Mouse (Mus musculus) hindbrain, embryonic 12.5 days (tissue): ENCODE measurements around the gene Lypla2. TPM values are rescaled to one million over a fixed set of nuclear protein-coding genes. Genes with fewer than 3 reads are reported as not detected.
"Not testable (repeated sequence)": the region's sequence is repeated elsewhere in the genome, so short reads cannot be mapped to it uniquely, and the experiment has no call there.

Experiments
- ATAC-seq: fragments of 200-750 bp; cut with Nextera tagmentation; 2 replicates; pipeline ENCODE4 v1.8.0; 2017; ENCODE audit warnings: moderate TSS enrichment; ENCODE audit not compliant: low FRiP score
- H3K27ac ChIP-seq: fragments of 300-500 bp; sonication (generic); 2 replicates; pipeline ENCODE4 v1.5.1; 2016; ENCODE audit warnings: mild to moderate bottlenecking
- H3K27me3 ChIP-seq: fragments of 300-500 bp; sonication (generic); 2 replicates; pipeline ENCODE4 v1.6.1; 2016; ENCODE audit warnings: mild to moderate bottlenecking
- H3K36me3 ChIP-seq: fragments of 300-500 bp; sonication (generic); 2 replicates; pipeline ENCODE4 v1.6.1; 2016; ENCODE audit warnings: mild to moderate bottlenecking
- H3K4me1 ChIP-seq: fragments of 300-500 bp; sonication (generic); 2 replicates; pipeline ENCODE4 v1.6.1; 2016
- H3K4me2 ChIP-seq: fragments of 300-500 bp; sonication (generic); replicated peaks from 2 replicates; pipeline ENCODE4 v1.6.1; 2016; ENCODE audit warnings: mild to moderate bottlenecking
- H3K4me3 ChIP-seq: fragments of 300-500 bp; sonication (generic); 2 replicates; pipeline ENCODE4 v1.5.1; 2016; ENCODE audit warnings: mild to moderate bottlenecking
- H3K9ac ChIP-seq: fragments of 300-500 bp; sonication (generic); 2 replicates; pipeline ENCODE4 v1.6.1; 2016; ENCODE audit warnings: mild to moderate bottlenecking, moderate library complexity
- H3K9me3 ChIP-seq: fragments of 300-500 bp; sonication (generic); replicated peaks from 2 replicates; pipeline ENCODE4 v1.6.1; 2016; ENCODE audit warnings: mild to moderate bottlenecking
- WGBS: fragments of 180-500 bp; shearing (Covaris S2); methylation state at CpG from one replicate; pipeline ENCODE4 v1.1.7; 2016; 5-methylcytosine and 5-hydroxymethylcytosine counted together
- polyA plus RNA-seq: library from polyadenylated mRNA; unstranded; fragments of >200 nt; fragmentation: Nextera tagmentation; extraction: Ambion mirVana; gene quantifications from 2 replicates; pipeline ENCODE4 v1.2.1, GENCODE M21; 2016

The Lypla2 gene
- polyA plus RNA-seq, 1 experiment from 2014 or later: 167 TPM

GRCm38 (mm10) chr4:135942193-135942592 is 30.2 kb downstream of the Lypla2 start:
- 92% methylated on average over 6 of the region's 6 CpGs for WGBS
- no peaks in the 10 kb centered on the region; the same call in 1 of the 2 replicates for H3K9me3 ChIP-seq
- no peak overlapping the region for H3K27ac ChIP-seq
- no peak overlapping the region for H3K4me3 ChIP-seq
- peaks cover 19% of the 10 kb centered on the region for H3K36me3 ChIP-seq
- H3K9ac ChIP-seq: no peak overlapping the region
- no peaks in the 10 kb centered on the region for H3K27me3 ChIP-seq
- H3K4me2 ChIP-seq: no peak overlapping the region
- H3K4me1 ChIP-seq: peaks cover 9% of the 10 kb centered on the region
- ATAC-seq: no peak

DNA sequence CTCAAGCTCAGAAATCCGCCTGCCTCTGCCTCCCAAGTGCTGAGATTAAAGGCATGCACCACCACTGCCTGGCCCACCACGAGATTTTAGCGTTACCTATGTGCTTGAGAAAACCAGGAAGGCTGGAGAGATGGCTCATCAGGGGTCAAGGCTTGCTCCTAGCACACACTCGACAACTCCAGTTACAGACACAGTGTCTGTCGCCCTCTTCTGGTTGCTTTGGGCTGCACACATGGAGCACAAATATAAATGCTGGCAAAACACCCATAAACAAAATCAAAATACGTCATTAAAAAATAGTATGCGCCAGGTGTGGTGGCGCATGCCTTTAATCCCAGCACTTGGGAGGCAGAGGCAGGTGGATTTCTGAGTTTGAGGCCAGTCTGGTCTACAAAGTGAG is 31.4 kb downstream of the Lypla2 start:
- not testable (repeated sequence) for H3K4me2 ChIP-seq, H3K9me3 ChIP-seq, H3K4me3 ChIP-seq, H3K27me3 ChIP-seq, H3K4me1 ChIP-seq, ATAC-seq, H3K27ac ChIP-seq, H3K9ac ChIP-seq
- peaks cover 19% of the 10 kb centered on the region for H3K36me3 ChIP-seq
- 83% methylated on average over 8 of the region's 8 CpGs for WGBS

DNA sequence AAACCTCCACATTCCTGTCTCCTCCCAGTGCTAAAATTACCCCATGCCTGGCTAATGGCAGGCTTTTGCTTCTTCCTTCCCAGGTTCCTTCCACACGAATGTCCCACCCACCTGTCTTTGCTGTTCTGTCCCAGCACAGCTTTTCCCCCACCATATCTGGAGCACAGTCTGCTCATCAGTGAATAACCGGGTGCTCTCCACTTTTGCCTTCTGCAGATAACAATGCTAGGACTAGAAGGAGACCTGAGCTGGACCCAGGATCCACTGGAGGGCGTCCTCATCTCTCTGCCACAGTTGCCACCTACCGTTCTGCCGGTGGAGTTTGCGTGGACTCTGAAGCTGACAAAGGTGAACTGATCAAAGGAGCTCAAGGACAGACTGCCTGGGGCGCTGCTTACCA is 33.6 kb downstream of the Lypla2 start:
- Histone ChIP-seq H3K4me3 (no peak overlapping the region), H3K4me2 (no peak overlapping the region), H3K27me3 (no peaks in the 10 kb centered on the region), H3K9me3 (no peaks in the 10 kb centered on the region; the same call in 1 of the 2 replicates), H3K27ac (no peak overlapping the region), H3K4me1 (no peaks in the 10 kb centered on the region), H3K36me3 (peaks cover 19% of the 10 kb centered on the region), H3K9ac (no peak overlapping the region)
- 89% methylated on average over 7 of the region's 7 CpGs for WGBS
- no peak for ATAC-seq

- H3K4me1 ChIP-seq: no peaks in the 10 kb centered on the region
- H3K27ac ChIP-seq: 0 out of 2 replicates have a peak overlapping the region, but pooled peaks have one; percentile 30
- H3K4me3 ChIP-seq: no peak overlapping the region
- WGBS: 72% methylated on average over 5 of the region's 5 CpGs
- peaks cover 24% of the 10 kb centered on the region for H3K36me3 ChIP-seq
- H3K4me2 ChIP-seq: no peak overlapping the region
- no peak overlapping the region for H3K9ac ChIP-seq
- no peaks in the 10 kb centered on the region for H3K9me3 ChIP-seq
- ATAC-seq: no peak
- H3K27me3 ChIP-seq: no peaks in the 10 kb centered on the region
Measured at GRCm38 (mm10) chr4:135935502-135935901, 36.9 kb downstream of the Lypla2 start.

GRCm38 (mm10) chr4:135934708-135935500 is 37.5 kb downstream of the Lypla2 start:
- no peak for ATAC-seq
- 49% methylated on average over 12 of the region's 12 CpGs for WGBS
- H3K4me1 ChIP-seq: no peaks in the 10 kb centered on the region
- H3K9me3 ChIP-seq: no peaks in the 10 kb centered on the region
- H3K27me3 ChIP-seq: no peaks in the 10 kb centered on the region
- no peak overlapping the region for H3K4me2 ChIP-seq
- no peak overlapping the region for H3K9ac ChIP-seq
- H3K36me3 ChIP-seq: peaks cover 24% of the 10 kb centered on the region
- H3K4me3 ChIP-seq: no peak overlapping the region
- H3K27ac ChIP-seq: 0 out of 2 replicates have a peak overlapping the region, but pooled peaks have one; percentile 30

GRCm38 (mm10) chr4:135931832-135932231 is 40.6 kb downstream of the Lypla2 start:
- no peaks in the 10 kb centered on the region for H3K27me3 ChIP-seq
- H3K9ac ChIP-seq: no peak overlapping the region
- H3K9me3 ChIP-seq: no peaks in the 10 kb centered on the region
- H3K36me3 ChIP-seq: peaks cover 17% of the 10 kb centered on the region
- H3K4me2 ChIP-seq: no peak overlapping the region
- 71% methylated on average over 5 of the region's 5 CpGs for WGBS
- H3K27ac ChIP-seq: no peak overlapping the region
- no peak overlapping the region for H3K4me3 ChIP-seq
- no peaks in the 10 kb centered on the region for H3K4me1 ChIP-seq
- ATAC-seq: no peak

DNA sequence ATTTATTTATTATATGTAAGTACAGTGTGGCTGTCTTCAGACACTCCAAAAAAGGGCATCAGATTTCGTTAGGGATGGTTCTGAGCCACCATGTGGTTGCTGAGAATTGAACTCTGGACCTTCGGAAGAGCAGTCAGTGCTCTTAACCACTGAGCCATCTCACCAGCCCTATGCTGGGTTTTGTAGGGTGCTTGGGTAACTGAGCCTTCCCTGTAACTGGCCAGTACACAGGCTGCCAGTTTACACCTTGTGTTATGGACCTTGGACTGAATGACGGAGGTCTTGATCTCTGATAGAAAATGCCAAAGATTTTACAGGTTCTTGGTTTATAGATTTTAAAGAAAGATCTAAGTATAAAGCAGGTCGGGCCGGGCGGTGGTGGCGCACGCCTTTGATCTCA is 42.2 kb downstream of the Lypla2 start:
- ATAC-seq: no peak
- H3K4me3 ChIP-seq: no peak overlapping the region
- H3K9ac ChIP-seq: no peak overlapping the region
- peaks cover 31% of the 10 kb centered on the region for H3K36me3 ChIP-seq
- no peaks in the 10 kb centered on the region for H3K27me3 ChIP-seq
- no peak overlapping the region for H3K4me2 ChIP-seq
- WGBS: 94% methylated on average over 8 of the region's 8 CpGs
- no peaks in the 10 kb centered on the region for H3K4me1 ChIP-seq
- H3K27ac ChIP-seq: no peak overlapping the region
- no peaks in the 10 kb centered on the region for H3K9me3 ChIP-seq

- WGBS: 94% methylated on average over 9 of the region's 9 CpGs
- peaks cover 31% of the 10 kb centered on the region for H3K36me3 ChIP-seq
- no peaks in the 10 kb centered on the region for H3K4me1 ChIP-seq
- no peak overlapping the region for H3K9ac ChIP-seq
- H3K27me3 ChIP-seq: no peaks in the 10 kb centered on the region
- H3K27ac ChIP-seq: no peak overlapping the region
- no peak for ATAC-seq
- H3K4me3 ChIP-seq: no peak overlapping the region
- no peaks in the 10 kb centered on the region for H3K9me3 ChIP-seq
- H3K4me2 ChIP-seq: no peak overlapping the region
Measured at GRCm38 (mm10) chr4:135929828-135930227, 42.6 kb downstream of the Lypla2 start.

GRCm38 (mm10) chr4:135929405-135929804 is 43.0 kb downstream of the Lypla2 start:
- no peaks in the 10 kb centered on the region for H3K4me1 ChIP-seq
- no peaks in the 10 kb centered on the region for H3K9me3 ChIP-seq
- H3K27ac ChIP-seq: no peak overlapping the region
- H3K9ac ChIP-seq: no peak overlapping the region
- H3K4me3 ChIP-seq: no peak overlapping the region
- H3K27me3 ChIP-seq: no peaks in the 10 kb centered on the region
- no peak for ATAC-seq
- 92% methylated on average over 5 of the region's 5 CpGs for WGBS
- no peak overlapping the region for H3K4me2 ChIP-seq
- H3K36me3 ChIP-seq: peaks cover 31% of the 10 kb centered on the region

DNA sequence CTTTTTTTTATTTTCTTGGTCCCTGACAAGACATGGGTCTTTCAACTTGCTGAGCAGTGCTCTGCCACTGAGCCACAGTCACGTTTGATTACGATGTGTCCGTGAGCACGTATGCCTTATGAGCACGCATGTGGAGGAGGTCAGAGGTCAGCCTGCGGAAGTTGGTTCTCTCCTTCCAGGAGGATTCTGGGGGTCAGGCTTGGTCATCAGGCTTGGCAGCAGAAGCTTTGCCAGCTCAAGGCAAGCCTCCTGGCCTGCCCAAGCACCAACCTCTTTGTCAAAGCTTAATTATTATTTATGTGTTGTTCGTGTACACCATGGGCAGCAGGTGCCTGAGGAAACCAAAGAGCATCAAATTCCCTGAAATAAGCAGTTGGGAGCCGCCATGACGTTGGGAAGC is 44.0 kb downstream of the Lypla2 start:
- no peak overlapping the region for H3K4me2 ChIP-seq
- H3K4me3 ChIP-seq: no peak overlapping the region
- H3K9ac ChIP-seq: no peak overlapping the region
- H3K36me3 ChIP-seq: peaks cover 29% of the 10 kb centered on the region
- no peak for ATAC-seq
- H3K9me3 ChIP-seq: no peaks in the 10 kb centered on the region
- H3K27me3 ChIP-seq: no peaks in the 10 kb centered on the region
- no peaks in the 10 kb centered on the region for H3K4me1 ChIP-seq
- H3K27ac ChIP-seq: no peak overlapping the region
- WGBS: 79% methylated on average over 9 of the region's 9 CpGs

GRCm38 (mm10) chr4:135926861-135927260 is 45.6 kb downstream of the Lypla2 start:
- peaks cover 25% of the 10 kb centered on the region for H3K36me3 ChIP-seq
- H3K9ac ChIP-seq: no peak overlapping the region
- no peaks in the 10 kb centered on the region for H3K9me3 ChIP-seq
- no peak overlapping the region for H3K4me2 ChIP-seq
- H3K27ac ChIP-seq: no peak overlapping the region
- H3K27me3 ChIP-seq: no peaks in the 10 kb centered on the region
- no peak overlapping the region for H3K4me3 ChIP-seq
- H3K4me1 ChIP-seq: peaks cover 10% of the 10 kb centered on the region
- no peak for ATAC-seq
- 94% methylated on average over 3 of the region's 3 CpGs for WGBS

GRCm38 (mm10) chr4:135926195-135926808 is 46.1 kb downstream of the Lypla2 start:
- Histone ChIP-seq H3K36me3 (peaks cover 25% of the 10 kb centered on the region), H3K9me3 (no peaks in the 10 kb centered on the region), H3K9ac (no peak overlapping the region), H3K27me3 (no peaks in the 10 kb centered on the region), H3K27ac (no peak overlapping the region), H3K4me1 (peaks cover 16% of the 10 kb centered on the region), H3K4me3 (no peak overlapping the region), H3K4me2 (no peak overlapping the region)
- ATAC-seq: no peak
- WGBS: 85% methylated on average over 10 of the region's 10 CpGs

DNA sequence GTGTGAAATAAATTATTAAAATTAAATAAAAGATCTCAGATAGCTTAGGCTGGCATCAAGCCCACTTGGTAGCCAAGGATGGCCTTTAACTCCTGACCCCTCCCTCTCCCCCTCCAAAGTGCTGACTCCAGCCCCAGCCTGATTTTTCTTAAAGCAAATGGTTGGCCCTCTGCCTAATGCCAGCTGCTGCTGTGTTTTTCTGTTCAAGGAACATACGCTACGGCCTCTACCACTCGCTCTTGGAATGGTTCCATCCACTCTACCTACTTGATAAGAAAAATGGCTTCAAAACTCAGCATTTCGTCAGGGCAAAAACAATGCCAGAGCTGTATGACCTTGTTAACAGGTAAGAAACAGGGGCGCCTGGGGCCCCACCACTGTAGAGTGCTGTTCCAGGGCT is 47.1 kb downstream of the Lypla2 start:
- Histone ChIP-seq H3K4me2 (no peak overlapping the region), H3K27ac (no peak overlapping the region), H3K4me1 (peaks cover 17% of the 10 kb centered on the region), H3K4me3 (no peak overlapping the region), H3K36me3 (peaks cover 19% of the 10 kb centered on the region), H3K9me3 (no peaks in the 10 kb centered on the region), H3K27me3 (no peaks in the 10 kb centered on the region), H3K9ac (no peak overlapping the region)
- WGBS: 94% methylated on average over 5 of the region's 5 CpGs
- ATAC-seq: no peak
